Mouse (Mus musculus) kidney, postnatal 0 days (tissue): ENCODE data around the gene Dhx58. TPM values are rescaled to one million over a fixed set of nuclear protein-coding genes. Genes with fewer than 3 reads are reported as not detected.

Experiments used
- ATAC-seq: fragments of 200-750 bp; cut with Nextera tagmentation; replicated peaks from 2 replicates; pipeline ENCODE4 v1.8.0; 2017; ENCODE audit warnings: low read depth, moderate number of reproducible peaks, moderate TSS enrichment, moderate library complexity; ENCODE audit not compliant: low FRiP score
- DNase-seq: peaks from one replicate; pipeline ENCODE4 v3.0.0-alpha.2; 2016; ENCODE audit warnings: low spot score
- H3K27ac ChIP-seq: fragments of 300-500 bp; sonication (generic); 2 replicates; pipeline ENCODE4 v1.5.1; 2014; ENCODE audit warnings: mild to moderate bottlenecking
- H3K27me3 ChIP-seq: fragments of 300-500 bp; sonication (generic); 2 replicates; pipeline ENCODE4 v1.6.1; 2014; ENCODE audit warnings: low read length, mixed read lengths; ENCODE audit not compliant: insufficient read depth
- H3K36me3 ChIP-seq: fragments of 300-500 bp; sonication (generic); 2 replicates; pipeline ENCODE4 v1.6.1; 2014; ENCODE audit warnings: low read length, mixed read lengths; ENCODE audit not compliant: insufficient read depth
- H3K4me1 ChIP-seq: fragments of 300-500 bp; sonication (generic); replicated peaks from 2 replicates; pipeline ENCODE4 v1.6.1; 2014; ENCODE audit warnings: antibody characterized with exemption, low read length, mixed read lengths; ENCODE audit not compliant: insufficient read depth
- H3K4me2 ChIP-seq: fragments of 300-500 bp; sonication (generic); 2 replicates; pipeline ENCODE4 v1.6.1; 2014; ENCODE audit warnings: mild to moderate bottlenecking, low read length, moderate library complexity, mixed read lengths
- H3K4me3 ChIP-seq: fragments of 300-500 bp; sonication (generic); replicated peaks from 2 replicates; pipeline ENCODE4 v1.5.1; 2014; ENCODE audit warnings: low read depth, low read length
- H3K9ac ChIP-seq: fragments of 300-500 bp; sonication (generic); 2 replicates; pipeline ENCODE4 v1.6.1; 2014; ENCODE audit warnings: low read depth, low read length
- H3K9me3 ChIP-seq: fragments of 300-500 bp; sonication (generic); replicated peaks from 2 replicates; pipeline ENCODE4 v1.6.1; 2016; ENCODE audit warnings: low read length, inconsistent platforms, mixed read lengths
- CTCF ChIP-seq: IDR thresholded peaks from 2 replicates; pipeline ENCODE4 v1.5.1; 2016; ENCODE audit warnings: antibody characterized with exemption, low read depth, mild to moderate bottlenecking, moderate library complexity
- WGBS: fragments of 180-500 bp; shearing (Covaris S2); extraction: QIAGEN DNeasy Blood & Tissue Kit; methylation state at CpG from one replicate; pipeline ENCODE4 v1.1.7; 2014; 5-methylcytosine and 5-hydroxymethylcytosine counted together
- polyA plus RNA-seq: library from polyadenylated mRNA; unstranded; fragments of >200 nt; fragmentation: Nextera tagmentation; extraction: Ambion mirVana; gene quantifications from 2 replicates; pipeline ENCODE4 v1.2.1, GENCODE M21; 2015

Dhx58 gene
- polyA plus RNA-seq, 1 experiment from 2014 or later: 3.3 TPM

DNA sequence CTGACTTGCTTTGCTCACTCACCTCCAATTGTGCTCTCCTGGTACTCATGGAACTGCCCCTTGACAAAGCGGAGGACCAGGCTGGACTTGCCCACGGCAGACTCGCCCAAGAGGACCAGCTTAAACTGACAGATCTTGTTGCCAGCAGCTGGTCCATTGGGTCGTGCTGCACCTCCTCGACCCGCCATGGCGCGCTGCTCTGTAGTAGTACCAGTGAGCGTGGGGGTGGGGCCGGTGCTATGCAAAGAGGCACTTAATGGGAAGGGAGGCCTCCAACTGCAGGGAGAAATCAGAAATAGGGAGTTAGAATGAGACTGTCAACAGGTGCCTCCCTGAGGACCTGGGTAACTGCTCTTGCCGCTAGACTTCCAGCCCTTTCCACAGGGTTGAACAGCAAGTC, 15.8 kb upstream of the Dhx58 start:
- Histone ChIP-seq H3K27ac (peak overlapping the region; percentile 9; the same call in 1 of the 2 replicates), H3K4me3 (no peak overlapping the region), H3K27me3 (no peaks in the 10 kb centered on the region), H3K9ac (no peak overlapping the region), H3K36me3 (peaks cover 28% of the 10 kb centered on the region), H3K4me1 (peaks cover 9% of the 10 kb centered on the region; the same call in 1 of the 2 replicates), H3K4me2 (no peak overlapping the region), H3K9me3 (no peaks in the 10 kb centered on the region)
- 83% methylated on average over 11 of the region's 11 CpGs for WGBS
- DNase-seq: no peak
- ATAC-seq: no peak
- no peak for TF ChIP-seq CTCF

DNA sequence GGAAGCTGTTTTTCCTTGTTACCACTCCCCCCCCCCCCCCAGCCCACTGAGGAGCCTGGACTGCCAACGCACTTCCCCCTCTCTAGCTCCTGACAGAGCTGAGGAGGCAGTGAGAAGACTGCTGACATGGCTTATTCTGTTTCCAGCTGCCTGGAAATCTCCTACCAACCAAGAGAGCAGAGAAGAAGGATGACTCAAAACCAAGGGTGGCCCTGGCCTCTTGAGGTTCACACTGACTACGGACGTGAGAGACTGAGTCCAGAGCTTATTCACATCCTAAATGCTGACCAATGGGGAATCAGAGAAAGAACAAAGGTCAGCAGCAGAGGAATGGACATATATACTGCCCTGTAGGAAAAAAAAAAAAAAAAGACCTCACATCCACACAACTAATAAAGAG, 15.2 kb upstream of the Dhx58 start:
- peak; percentile 38; the same call in 1 of the 2 replicates for ATAC-seq
- H3K4me3 ChIP-seq: no peak overlapping the region
- peaks cover 7% of the 10 kb centered on the region; the same call in 1 of the 2 replicates for H3K4me1 ChIP-seq
- 74% methylated on average over 3 of the region's 3 CpGs for WGBS
- no peaks in the 10 kb centered on the region for H3K27me3 ChIP-seq
- H3K36me3 ChIP-seq: peaks cover 28% of the 10 kb centered on the region
- no peak for DNase-seq
- no peak for TF ChIP-seq CTCF
- H3K27ac ChIP-seq: peak overlapping the region; percentile 19; the same call in 1 of the 2 replicates
- H3K9ac ChIP-seq: no peak overlapping the region
- H3K9me3 ChIP-seq: no peaks in the 10 kb centered on the region
- H3K4me2 ChIP-seq: no peak overlapping the region

DNA sequence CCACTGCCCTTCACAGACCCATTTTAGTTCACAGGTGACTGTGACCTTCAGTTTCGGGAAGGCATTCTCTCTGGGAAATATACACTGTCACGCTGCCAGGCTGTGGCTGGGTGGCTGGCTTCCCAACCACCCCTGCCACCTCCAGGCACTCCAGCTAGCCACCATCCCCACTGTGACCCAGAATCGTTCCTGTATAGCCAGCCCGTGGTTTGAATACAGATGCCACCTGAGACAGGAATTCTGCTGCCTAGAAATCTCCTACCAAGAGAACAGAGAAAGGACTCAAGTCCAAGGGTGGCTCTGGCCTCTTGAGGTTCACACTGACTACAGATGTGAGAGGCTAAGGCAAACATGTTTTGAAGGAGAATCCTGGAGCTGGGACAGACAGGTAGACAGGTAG, 14.8 kb upstream of the Dhx58 start:
- ATAC-seq: no peak
- H3K9me3 ChIP-seq: no peaks in the 10 kb centered on the region

DNA sequence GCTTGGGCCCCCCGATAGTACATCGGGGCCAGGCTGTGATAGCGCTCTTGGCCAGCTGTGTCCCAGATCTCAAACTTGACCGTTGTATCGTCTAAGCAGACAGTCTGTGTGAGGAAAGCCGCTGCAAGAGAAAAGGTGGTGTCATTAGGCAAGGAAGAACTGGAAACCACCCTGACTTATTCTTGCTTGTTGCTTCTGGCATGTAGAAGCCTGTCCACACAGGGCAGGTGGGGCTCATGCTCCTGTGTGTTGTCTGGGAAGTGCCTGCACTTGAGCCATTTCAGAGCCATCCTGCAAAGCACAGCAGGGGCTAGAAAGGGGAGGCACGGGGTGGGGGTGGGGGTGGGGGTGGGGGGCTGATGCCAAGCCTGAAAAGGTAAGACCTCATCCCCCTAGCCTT, 14.4 kb upstream of the Dhx58 start:
- WGBS: 94% methylated on average over 7 of the region's 7 CpGs
- H3K36me3 ChIP-seq: peaks cover 28% of the 10 kb centered on the region
- ATAC-seq: no peak

More for the DNA sequence above, 14.8 kb upstream of the Dhx58 start:
- Histone ChIP-seq H3K27ac (0 out of 2 replicates have a peak overlapping the region, but pooled peaks have one; percentile 19), H3K4me1 (peaks cover 11% of the 10 kb centered on the region; the same call in 1 of the 2 replicates), H3K4me2 (no peak overlapping the region), H3K9ac (no peak overlapping the region), H3K4me3 (no peak overlapping the region), H3K27me3 (no peaks in the 10 kb centered on the region), H3K36me3 (peaks cover 28% of the 10 kb centered on the region)
- TF ChIP-seq CTCF: no peak
- 90% methylated on average over 4 of the region's 4 CpGs for WGBS
- no peak for DNase-seq

DNA sequence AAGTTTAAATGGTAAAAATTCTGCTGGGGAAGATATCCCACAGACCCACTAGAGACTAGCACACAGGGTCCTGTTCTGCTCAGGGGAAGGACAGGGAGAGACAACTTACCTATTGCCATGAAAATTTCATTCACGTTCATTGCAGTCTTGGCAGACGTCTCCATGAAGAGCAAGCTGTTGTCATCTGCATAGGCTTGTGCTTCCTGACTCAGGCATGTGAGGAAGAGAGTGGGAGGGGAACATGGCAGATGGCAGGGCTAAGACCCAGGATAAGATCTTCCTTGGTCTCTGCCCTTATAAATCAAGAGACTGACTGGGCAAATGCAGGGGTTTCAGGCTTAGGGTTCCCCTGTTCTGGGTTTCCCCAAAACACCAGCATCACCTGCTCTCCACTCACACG, 12.6 kb upstream of the Dhx58 start:
- Histone ChIP-seq H3K27ac (no peak overlapping the region), H3K9me3 (no peaks in the 10 kb centered on the region), H3K4me3 (no peak overlapping the region), H3K4me1 (peaks cover 15% of the 10 kb centered on the region; the same call in 1 of the 2 replicates), H3K4me2 (no peak overlapping the region), H3K36me3 (peaks cover 28% of the 10 kb centered on the region), H3K27me3 (no peaks in the 10 kb centered on the region), H3K9ac (no peak overlapping the region)
- no peak for DNase-seq
- 86% methylated on average over 3 of the region's 3 CpGs for WGBS
- no peak for ATAC-seq
- no peak for TF ChIP-seq CTCF

More for the DNA sequence above, 14.4 kb upstream of the Dhx58 start:
- Histone ChIP-seq H3K4me2 (no peak overlapping the region), H3K27ac (0 out of 2 replicates have a peak overlapping the region, but pooled peaks have one; percentile 19), H3K9ac (no peak overlapping the region), H3K4me3 (no peak overlapping the region), H3K4me1 (peaks cover 15% of the 10 kb centered on the region; the same call in 1 of the 2 replicates), H3K9me3 (no peaks in the 10 kb centered on the region), H3K27me3 (no peaks in the 10 kb centered on the region)
- DNase-seq: no peak
- TF ChIP-seq CTCF: no peak

DNA sequence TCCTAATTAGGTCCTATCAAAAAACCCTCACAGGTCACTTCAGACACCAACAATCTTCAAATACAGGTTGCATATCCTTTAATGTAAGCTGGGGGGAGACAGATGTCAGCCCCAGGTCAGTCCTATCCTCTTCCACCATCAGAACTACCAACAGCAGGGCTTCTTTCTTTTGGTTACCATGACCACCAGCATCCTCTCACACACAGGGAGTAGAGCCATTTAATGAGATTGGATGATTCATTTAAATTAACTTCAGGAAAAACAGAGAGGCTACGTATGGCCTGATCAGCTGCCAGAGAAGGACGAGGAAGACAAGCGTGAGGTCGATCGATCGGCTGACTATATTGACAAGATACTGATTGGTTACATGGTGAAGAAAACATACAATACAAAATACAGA, 10.9 kb upstream of the Dhx58 start:
- peaks cover 19% of the 10 kb centered on the region; the same call in 1 of the 2 replicates for H3K4me1 ChIP-seq
- TF ChIP-seq CTCF: no peak
- no peaks in the 10 kb centered on the region for H3K9me3 ChIP-seq
- no peak overlapping the region for H3K9ac ChIP-seq
- H3K4me3 ChIP-seq: no peak overlapping the region
- DNase-seq (no peak), ATAC-seq (no peak)
- no peak overlapping the region for H3K4me2 ChIP-seq
- no peaks in the 10 kb centered on the region for H3K27me3 ChIP-seq
- no peak overlapping the region for H3K27ac ChIP-seq
- WGBS: 87% methylated on average over 6 of the region's 6 CpGs
- H3K36me3 ChIP-seq: peaks cover 31% of the 10 kb centered on the region

DNA sequence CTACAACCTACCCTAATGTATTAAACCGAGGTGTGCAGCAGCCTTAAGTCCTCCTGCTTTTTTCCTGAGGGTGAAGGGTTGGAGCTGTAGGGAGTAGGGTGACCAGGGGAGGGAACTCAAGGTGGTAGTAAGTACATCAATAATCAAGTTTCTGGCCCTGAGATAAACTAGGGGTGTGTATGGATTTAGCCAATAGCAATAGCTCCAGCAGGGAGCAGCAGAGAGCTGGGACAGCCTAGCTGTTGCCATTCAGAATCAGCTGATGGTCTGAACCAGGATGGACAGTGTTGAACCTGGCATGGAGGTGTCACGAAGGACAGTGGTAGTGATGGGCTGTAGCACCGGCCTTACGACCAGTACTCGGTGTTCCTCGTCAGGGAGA, 10.5 kb upstream of the Dhx58 start:
- Histone ChIP-seq H3K36me3 (peaks cover 31% of the 10 kb centered on the region), H3K27me3 (no peaks in the 10 kb centered on the region), H3K27ac (peak overlapping the region; percentile 70), H3K4me3 (peak overlapping the region; percentile 11; the same call in 1 of the 2 replicates), H3K4me2 (peak overlapping the region; percentile 58), H3K9me3 (no peaks in the 10 kb centered on the region), H3K9ac (peak overlapping the region; percentile 50; the same call in 1 of the 2 replicates), H3K4me1 (peaks cover 19% of the 10 kb centered on the region; the same call in 1 of the 2 replicates)
- ATAC-seq: peak; percentile 19
- TF ChIP-seq CTCF: peak; percentile 87
- 49% methylated on average over 6 of the region's 6 CpGs for WGBS
- DNase-seq: peak; percentile 87
